Mouse (Mus musculus): ENCODE measurements around the gene Fbxo5. TPM values are rescaled to one million over a fixed set of nuclear protein-coding genes. Genes with fewer than 3 reads are reported as not detected.

The Fbxo5 gene
- polyA plus RNA-seq, 1 experiment from 2014 or later: 14.7 TPM

DNA sequence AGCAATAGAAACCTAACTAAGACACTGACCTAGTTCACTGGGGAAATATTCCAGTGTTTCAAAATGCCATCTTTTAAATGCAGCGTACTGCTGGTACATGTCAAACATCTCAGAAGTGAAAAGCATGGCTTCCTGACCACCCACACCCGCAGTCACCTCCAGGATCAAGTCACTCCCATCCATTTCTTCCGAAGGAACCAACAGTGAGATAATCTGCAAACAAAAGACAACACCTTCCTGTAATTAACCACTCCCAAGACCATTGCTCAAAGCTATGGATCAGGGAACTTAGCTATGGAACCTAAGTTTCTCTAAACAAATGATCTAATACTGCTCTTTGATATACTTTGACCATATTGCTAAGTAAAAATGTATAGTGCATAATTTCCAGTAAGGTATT, 13.4 kb upstream of the Fbxo5 start:
- Histone ChIP-seq H3K4me3 (replicated peaks; ENCODE audit: low read depth, low read length) (no peak overlapping the region), H3K4me2 (ENCODE audit: low read length) (no peak overlapping the region), H3K9me3 (ENCODE audit: control insufficient read depth, low read length) (no peaks in the 10 kb centered on the region), H3K36me3 (ENCODE audit: control insufficient read depth, insufficient read depth, low read length) (peaks cover 58% of the 10 kb centered on the region), H3K9ac (replicated peaks; ENCODE audit: low read length) (no peak overlapping the region), H3K27me3 (ENCODE audit: control insufficient read depth, insufficient read depth, low read length) (no peaks in the 10 kb centered on the region), H3K4me1 (ENCODE audit: control insufficient read depth, insufficient read depth, low read length) (peaks cover 9% of the 10 kb centered on the region), H3K27ac (replicated peaks; ENCODE audit: low read depth, low read length) (no peak overlapping the region)
- DNase-seq: no peak
- WGBS: 92% methylated on average over 3 of the region's 3 CpGs
- ATAC-seq (ENCODE audit: low FRiP score, low TSS enrichment): no peak

DNA sequence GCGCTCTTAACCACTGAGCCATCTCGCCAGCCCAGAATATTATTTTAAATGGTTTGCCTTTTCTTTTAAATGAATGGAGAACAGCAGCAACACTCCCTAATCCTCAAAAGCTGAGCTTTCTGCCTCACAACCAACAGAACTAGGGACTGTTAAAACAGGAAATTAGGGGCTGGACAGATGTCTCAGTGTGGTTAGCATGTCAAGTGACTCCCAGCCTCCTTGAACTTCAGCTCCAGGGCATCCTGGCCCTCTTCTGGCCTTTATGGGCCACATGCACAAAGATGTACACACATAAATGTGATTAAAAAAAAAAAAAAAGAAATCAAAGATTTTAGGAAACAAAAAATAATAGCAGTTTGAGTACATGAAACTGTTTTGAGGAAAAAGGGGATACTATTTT, 10.6 kb upstream of the Fbxo5 start:
- H3K9me3 ChIP-seq (ENCODE audit: control insufficient read depth, low read length): no peaks in the 10 kb centered on the region
- H3K4me1 ChIP-seq (ENCODE audit: control insufficient read depth, insufficient read depth, low read length): no peaks in the 10 kb centered on the region
- H3K9ac ChIP-seq (replicated peaks; ENCODE audit: low read length): no peak overlapping the region
- no peak overlapping the region for H3K27ac ChIP-seq (replicated peaks; ENCODE audit: low read depth, low read length)
- no peak for ATAC-seq (ENCODE audit: low FRiP score, low TSS enrichment)
- H3K27me3 ChIP-seq (ENCODE audit: control insufficient read depth, insufficient read depth, low read length): no peaks in the 10 kb centered on the region
- no peak for DNase-seq
- H3K4me3 ChIP-seq (replicated peaks; ENCODE audit: low read depth, low read length): no peak overlapping the region
- WGBS: 99% methylated on average over 2 of the region's 2 CpGs
- H3K36me3 ChIP-seq (ENCODE audit: control insufficient read depth, insufficient read depth, low read length): peaks cover 82% of the 10 kb centered on the region
- no peak overlapping the region for H3K4me2 ChIP-seq (ENCODE audit: low read length)

DNA sequence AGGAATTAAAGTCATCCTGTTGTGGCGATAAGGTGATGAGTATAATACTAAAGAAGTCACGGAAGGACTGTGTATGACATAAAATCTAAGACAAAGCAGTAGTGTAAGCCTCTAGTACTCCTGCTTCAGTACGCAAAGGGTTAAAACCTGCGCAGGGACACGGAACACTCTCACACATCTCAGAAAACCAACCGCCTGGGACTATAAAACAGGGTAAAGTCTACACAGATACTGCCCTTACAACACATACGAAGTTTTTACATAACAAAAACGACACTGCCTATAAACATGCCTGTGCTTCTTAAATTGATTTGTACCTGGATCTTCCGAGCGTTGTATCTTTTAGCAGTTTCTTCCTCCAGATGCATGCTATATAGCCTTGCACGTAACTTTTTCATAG, 8.3 kb upstream of the Fbxo5 start:
- Histone ChIP-seq H3K27me3 (ENCODE audit: control insufficient read depth, insufficient read depth, low read length) (no peaks in the 10 kb centered on the region), H3K4me2 (ENCODE audit: low read length) (no peak overlapping the region), H3K4me3 (replicated peaks; ENCODE audit: low read depth, low read length) (no peak overlapping the region), H3K27ac (replicated peaks; ENCODE audit: low read depth, low read length) (no peak overlapping the region), H3K9me3 (ENCODE audit: control insufficient read depth, low read length) (no peaks in the 10 kb centered on the region), H3K36me3 (ENCODE audit: control insufficient read depth, insufficient read depth, low read length) (peaks cover 66% of the 10 kb centered on the region), H3K9ac (replicated peaks; ENCODE audit: low read length) (no peak overlapping the region), H3K4me1 (ENCODE audit: control insufficient read depth, insufficient read depth, low read length) (no peaks in the 10 kb centered on the region)
- 95% methylated on average over 11 of the region's 11 CpGs for WGBS
- no peak for ATAC-seq (ENCODE audit: low FRiP score, low TSS enrichment)
- no peak for DNase-seq

DNA sequence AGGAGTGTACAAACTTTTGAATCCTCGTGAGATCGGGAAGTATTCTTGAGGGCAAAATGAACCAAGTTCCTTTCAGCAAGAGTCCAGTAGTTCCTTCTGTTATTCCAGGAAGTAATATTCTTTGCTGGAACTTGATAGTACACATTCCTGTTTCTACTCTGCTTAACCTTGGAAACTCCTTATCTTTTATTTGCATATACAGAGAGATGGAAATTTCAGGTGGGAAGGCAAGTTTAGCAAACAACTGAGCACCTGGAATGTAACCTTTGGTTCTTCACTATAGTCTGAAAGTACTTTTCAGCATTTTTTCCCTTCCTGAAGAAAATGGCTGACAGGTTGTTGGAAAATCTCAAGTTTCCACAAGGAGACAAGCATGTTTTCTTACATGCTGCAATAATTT, 2.3 kb upstream of the Fbxo5 start:
- peaks cover 16% of the 10 kb centered on the region for H3K4me1 ChIP-seq (ENCODE audit: control insufficient read depth, insufficient read depth, low read length)
- H3K27me3 ChIP-seq (ENCODE audit: control insufficient read depth, insufficient read depth, low read length): no peaks in the 10 kb centered on the region
- no peak overlapping the region for H3K4me2 ChIP-seq (ENCODE audit: low read length)
- 87% methylated on average over 2 of the region's 2 CpGs for whole genome bisulfite sequencing
- ATAC-seq (ENCODE audit: low FRiP score, low TSS enrichment): no peak
- H3K27ac ChIP-seq (replicated peaks; ENCODE audit: low read depth, low read length): no peak overlapping the region
- no peaks in the 10 kb centered on the region for H3K9me3 ChIP-seq (ENCODE audit: control insufficient read depth, low read length)
- H3K9ac ChIP-seq (replicated peaks; ENCODE audit: low read length): no peak overlapping the region
- no peak overlapping the region for H3K4me3 ChIP-seq (replicated peaks; ENCODE audit: low read depth, low read length)
- no peak for DNase-seq
- peaks cover 13% of the 10 kb centered on the region for H3K36me3 ChIP-seq (ENCODE audit: control insufficient read depth, insufficient read depth, low read length)

DNA sequence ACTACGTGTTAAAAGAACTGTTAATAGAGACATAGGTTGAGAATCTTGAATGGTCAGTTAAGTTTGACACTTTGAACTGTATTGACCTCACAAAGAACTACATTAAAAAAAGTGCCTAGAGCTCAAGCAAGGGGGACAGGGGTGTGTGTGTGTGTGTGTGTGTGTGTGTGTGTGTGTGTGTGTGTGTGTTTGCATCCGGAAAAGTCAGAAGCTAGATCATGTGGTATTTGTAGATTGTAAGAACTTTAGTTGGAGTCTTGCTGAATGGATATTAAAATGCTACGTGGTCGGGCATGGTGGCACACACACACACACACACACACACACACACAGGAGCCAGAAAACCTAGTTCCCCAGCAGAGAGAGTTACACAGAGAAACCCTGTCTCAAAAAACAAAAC, 1.6 kb upstream of the Fbxo5 start:
- H3K9me3 ChIP-seq (ENCODE audit: control insufficient read depth, low read length): no peaks in the 10 kb centered on the region
- peaks cover 17% of the 10 kb centered on the region for H3K4me1 ChIP-seq (ENCODE audit: control insufficient read depth, insufficient read depth, low read length)
- no peak overlapping the region for H3K27ac ChIP-seq (replicated peaks; ENCODE audit: low read depth, low read length)
- 69% methylated on average over 4 of the region's 4 CpGs for WGBS
- ATAC-seq (ENCODE audit: low FRiP score, low TSS enrichment) (no peak), DNase-seq (no peak)
- no peak overlapping the region for H3K4me2 ChIP-seq (ENCODE audit: low read length)
- H3K4me3 ChIP-seq (replicated peaks; ENCODE audit: low read depth, low read length): no peak overlapping the region
- H3K36me3 ChIP-seq (ENCODE audit: control insufficient read depth, insufficient read depth, low read length): peaks cover 6% of the 10 kb centered on the region; the same call in 1 of the 2 replicates
- H3K9ac ChIP-seq (replicated peaks; ENCODE audit: low read length): no peak overlapping the region
- no peaks in the 10 kb centered on the region for H3K27me3 ChIP-seq (ENCODE audit: control insufficient read depth, insufficient read depth, low read length)

DNA sequence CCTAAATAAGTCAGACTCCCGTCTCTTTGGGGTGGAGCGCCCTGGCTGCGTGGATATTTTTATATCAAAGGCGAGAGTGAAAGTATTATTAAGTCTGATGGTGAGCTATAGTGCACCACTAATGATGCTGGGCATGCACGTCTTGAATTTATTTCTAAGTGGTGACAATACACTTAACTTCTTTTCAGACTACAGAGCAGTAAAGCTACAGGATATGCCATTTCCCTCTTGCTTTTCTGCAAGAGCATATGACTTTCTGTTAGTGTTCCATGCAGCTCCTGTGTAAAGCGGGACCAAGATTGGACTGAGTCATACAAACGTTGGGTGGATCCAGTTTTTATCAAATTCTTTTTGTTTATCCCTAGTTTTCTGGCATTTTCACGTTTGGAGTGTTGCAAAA, 1.0 kb upstream of the Fbxo5 start:
- Histone ChIP-seq H3K27ac (replicated peaks; ENCODE audit: low read depth, low read length) (peak overlapping the region; percentile 85), H3K4me3 (replicated peaks; ENCODE audit: low read depth, low read length) (peak overlapping the region; percentile 63), H3K27me3 (ENCODE audit: control insufficient read depth, insufficient read depth, low read length) (no peaks in the 10 kb centered on the region), H3K9ac (replicated peaks; ENCODE audit: low read length) (peak overlapping the region; percentile 59), H3K9me3 (ENCODE audit: control insufficient read depth, low read length) (no peaks in the 10 kb centered on the region), H3K4me1 (ENCODE audit: control insufficient read depth, insufficient read depth, low read length) (peaks cover 17% of the 10 kb centered on the region), H3K36me3 (ENCODE audit: control insufficient read depth, insufficient read depth, low read length) (0 out of 2 replicates have a peak, but pooled peaks cover 5% of the 10 kb centered on the region), H3K4me2 (ENCODE audit: low read length) (peak overlapping the region; percentile 97)
- ATAC-seq (ENCODE audit: low FRiP score, low TSS enrichment) (no peak), DNase-seq (no peak)
- 17% methylated on average over 8 of the region's 8 CpGs for WGBS

DNA sequence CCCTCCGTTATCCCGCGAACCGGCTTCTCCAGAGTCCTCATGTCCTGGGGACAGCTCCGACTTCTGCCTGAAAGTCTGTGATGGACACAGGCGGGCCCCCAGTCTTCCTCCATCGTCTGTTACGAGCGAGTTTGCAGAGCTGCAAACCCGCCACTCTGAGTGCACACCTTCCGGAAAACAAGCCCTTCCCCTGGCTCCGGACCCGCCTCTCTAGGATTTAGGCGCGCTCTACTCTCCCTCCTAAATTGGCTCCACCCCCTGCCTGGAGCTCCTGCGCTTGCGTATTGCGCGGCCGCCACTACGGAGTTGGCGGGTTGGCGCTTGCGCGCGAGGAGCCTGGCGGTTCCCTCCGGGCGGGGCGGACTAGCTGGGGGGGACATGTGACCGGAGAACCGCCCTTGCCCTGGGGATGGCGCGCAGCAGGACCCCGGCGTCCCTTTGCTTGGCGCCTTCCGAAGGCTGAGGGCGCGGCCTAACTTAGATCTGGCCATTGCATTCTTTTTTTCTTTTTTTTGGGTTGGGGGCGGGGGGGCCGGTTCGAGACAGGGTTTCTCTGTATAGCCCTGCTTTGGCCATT, 419 bp upstream of the Fbxo5 start:
- peaks cover 17% of the 10 kb centered on the region for H3K4me1 ChIP-seq (ENCODE audit: control insufficient read depth, insufficient read depth, low read length)
- peak; percentile 94 for ATAC-seq (ENCODE audit: low FRiP score, low TSS enrichment)
- H3K27ac ChIP-seq (replicated peaks; ENCODE audit: low read depth, low read length): peak overlapping the region; percentile 85
- H3K27me3 ChIP-seq (ENCODE audit: control insufficient read depth, insufficient read depth, low read length): no peaks in the 10 kb centered on the region
- peak overlapping the region; percentile 63 for H3K4me3 ChIP-seq (replicated peaks; ENCODE audit: low read depth, low read length)
- no peaks in the 10 kb centered on the region for H3K9me3 ChIP-seq (ENCODE audit: control insufficient read depth, low read length)
- H3K36me3 ChIP-seq (ENCODE audit: control insufficient read depth, insufficient read depth, low read length): peaks cover 8% of the 10 kb centered on the region; the same call in 1 of the 2 replicates
- DNase-seq: peak; percentile 98
- under 1% methylated on average over 43 of the region's 43 CpGs for WGBS
- peak overlapping the region; percentile 97 for H3K4me2 ChIP-seq (ENCODE audit: low read length)
- H3K9ac ChIP-seq (replicated peaks; ENCODE audit: low read length): peak overlapping the region; percentile 59

DNA sequence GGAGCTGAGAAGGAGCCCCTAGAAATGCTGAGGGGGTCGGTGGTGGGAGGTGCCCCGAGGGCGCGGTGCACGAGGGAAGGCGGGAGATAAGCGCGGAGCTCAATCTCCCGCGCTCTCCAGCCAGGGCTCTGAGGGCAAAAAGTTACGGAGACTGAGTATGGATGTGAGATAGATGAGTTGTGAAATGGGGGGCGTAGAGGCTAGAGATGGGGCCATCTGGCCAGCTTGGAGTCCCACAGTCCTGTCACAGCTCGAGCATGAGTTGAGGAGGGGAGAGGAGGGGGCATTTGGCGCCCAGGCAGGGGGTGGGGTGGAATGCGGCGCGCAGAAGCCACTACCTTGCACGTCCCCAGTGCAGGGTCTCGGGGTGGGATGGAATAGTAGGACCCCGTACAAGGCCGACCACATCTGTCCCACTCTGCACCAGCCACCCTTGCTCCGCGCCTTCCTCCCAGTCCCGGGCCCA, 676 bp downstream of the Fbxo5 start:
- H3K4me1 ChIP-seq (ENCODE audit: control insufficient read depth, insufficient read depth, low read length): peaks cover 17% of the 10 kb centered on the region
- DNase-seq: peak; percentile 9
- no peaks in the 10 kb centered on the region for H3K9me3 ChIP-seq (ENCODE audit: control insufficient read depth, low read length)
- under 1% methylated on average over 23 of the region's 24 CpGs for WGBS
- ATAC-seq (ENCODE audit: low FRiP score, low TSS enrichment): peak; percentile 9
- peaks cover 13% of the 10 kb centered on the region; the same call in 1 of the 2 replicates for H3K36me3 ChIP-seq (ENCODE audit: control insufficient read depth, insufficient read depth, low read length)
- peak overlapping the region; percentile 63 for H3K4me3 ChIP-seq (replicated peaks; ENCODE audit: low read depth, low read length)
- peak overlapping the region; percentile 14; the same call in 1 of the 2 replicates for H3K9ac ChIP-seq (replicated peaks; ENCODE audit: low read length)
- H3K27me3 ChIP-seq (ENCODE audit: control insufficient read depth, insufficient read depth, low read length): no peaks in the 10 kb centered on the region
- no peak overlapping the region for H3K27ac ChIP-seq (replicated peaks; ENCODE audit: low read depth, low read length)
- peak overlapping the region; percentile 97 for H3K4me2 ChIP-seq (ENCODE audit: low read length)

DNA sequence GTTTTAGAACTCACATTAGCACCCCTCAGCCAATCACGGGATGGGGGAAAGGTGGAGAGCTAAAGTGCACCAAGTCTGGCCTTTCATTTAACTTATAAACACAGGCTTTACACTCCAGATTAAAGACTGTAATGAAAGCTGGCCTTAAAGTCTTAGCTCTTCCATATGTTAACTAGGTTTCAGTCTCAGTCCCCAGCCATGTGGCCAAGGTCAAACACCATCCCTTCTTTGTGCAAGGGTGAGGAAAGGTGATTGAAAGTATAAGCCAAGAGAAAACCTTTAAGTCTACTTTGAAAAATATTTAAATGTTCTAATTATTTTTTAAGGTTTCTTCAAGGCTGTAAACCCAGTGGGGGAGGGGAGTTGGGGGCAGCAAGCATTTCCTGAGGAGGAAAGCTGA, 1.7 kb downstream of the Fbxo5 start:
- Histone ChIP-seq H3K36me3 (ENCODE audit: control insufficient read depth, insufficient read depth, low read length) (peaks cover 16% of the 10 kb centered on the region; the same call in 1 of the 2 replicates), H3K27ac (replicated peaks; ENCODE audit: low read depth, low read length) (no peak overlapping the region), H3K9me3 (ENCODE audit: control insufficient read depth, low read length) (no peaks in the 10 kb centered on the region), H3K4me3 (replicated peaks; ENCODE audit: low read depth, low read length) (peak overlapping the region; percentile 15), H3K4me2 (ENCODE audit: low read length) (peak overlapping the region; percentile 97), H3K27me3 (ENCODE audit: control insufficient read depth, insufficient read depth, low read length) (no peaks in the 10 kb centered on the region), H3K4me1 (ENCODE audit: control insufficient read depth, insufficient read depth, low read length) (peaks cover 17% of the 10 kb centered on the region), H3K9ac (replicated peaks; ENCODE audit: low read length) (peak overlapping the region; percentile 2; the same call in 1 of the 2 replicates)
- 2% methylated on average over 1 of the region's 1 CpGs for WGBS
- ATAC-seq (ENCODE audit: low FRiP score, low TSS enrichment) (no peak), DNase-seq (no peak)
